Mouse (Mus musculus): ENCODE measurements around the gene Dlec1. TPM values are rescaled to one million over a fixed set of nuclear protein-coding genes. Genes with fewer than 3 reads are reported as not detected.

The Dlec1 gene
- total RNA-seq, 2 experiments from 2014 or later: 0.12 to 0.13 TPM

Other genes with a start within 250 kb of the Dlec1 start
- gene Ctdspl, start 176.0 kb upstream of the Dlec1 start, total RNA-seq (2021): 10 to 100 TPM; 21.0 TPM
- 1 to 10 TPM in 1 of 2 experiments, under 1 TPM in 1; 0.86 to 1.7 TPM for gene Vill, start 49.7 kb upstream of the Dlec1 start, total RNA-seq (2021)
- gene Plcd1, start 9.0 kb upstream of the Dlec1 start, total RNA-seq (2021): 10 to 100 TPM; 16.5 to 17.2 TPM
- 1 to 10 TPM; 1.6 to 4.6 TPM for gene Acaa1b, start 54.6 kb downstream of the Dlec1 start, total RNA-seq (2021)
- gene Gm47289, start 56.7 kb downstream of the Dlec1 start, total RNA-seq (2021): not detected
- gene Slc22a13, start 106.6 kb downstream of the Dlec1 start, total RNA-seq (2021): not detected
- 10 to 100 TPM; 36.0 to 39.1 TPM for gene Oxsr1, start 219.9 kb downstream of the Dlec1 start, total RNA-seq (2021)
- 10 to 100 TPM; 52.9 to 58.1 TPM for gene Acaa1a, start 237.2 kb downstream of the Dlec1 start, total RNA-seq (2021)
- gene Myd88, start 238.9 kb downstream of the Dlec1 start, total RNA-seq (2021): 10 to 100 TPM; 13.1 to 14.4 TPM